Mouse (Mus musculus): ENCODE measurements around the gene Fgfr2. TPM values are rescaled to one million over a fixed set of nuclear protein-coding genes. Genes with fewer than 3 reads are reported as not detected.

The Fgfr2 gene
- polyA plus RNA-seq, 1 experiment: 0.17 TPM

DNA sequence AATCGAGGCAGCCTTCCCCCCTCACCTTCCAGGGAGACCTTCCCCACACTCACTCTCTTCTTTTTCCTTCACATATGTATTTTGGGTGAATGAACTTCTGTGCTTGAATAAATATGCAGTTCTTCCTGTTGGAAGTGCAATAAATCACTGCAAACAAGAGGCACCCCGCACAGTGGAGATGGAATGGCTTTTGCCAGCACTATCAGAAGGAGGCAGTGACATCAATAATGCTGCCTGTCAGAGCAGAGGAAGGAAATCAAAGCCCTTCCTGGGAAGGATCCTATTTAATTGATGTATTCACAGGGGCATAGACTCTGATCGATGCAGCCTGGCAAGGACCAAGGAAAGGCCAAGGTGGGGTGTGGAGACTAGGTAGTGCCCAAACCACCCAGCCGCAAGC lies 580.7 kb downstream of the Fgfr2 start:
- TF ChIP-seq USF1 (IDR thresholded peaks at IDR 0.05; ENCODE audit: low read depth): no peak
- no peak for TF ChIP-seq CEBPB (IDR thresholded peaks at IDR 0.05; ENCODE audit: insufficient read depth, poor library complexity, severe bottlenecking)
- TF ChIP-seq SRF (IDR thresholded peaks at IDR 0.05; ENCODE audit: control insufficient read depth, insufficient read length, low read depth): no peak
- TF ChIP-seq MYOD1 (IDR thresholded peaks at IDR 0.05; ENCODE audit: control insufficient read depth in 1 of 3, insufficient read length in 2 of 3, low read depth in 2 of 3): no peak
- no peak for TF ChIP-seq E2F4 (IDR thresholded peaks at IDR 0.05; ENCODE audit: insufficient read depth)
- no peak for TF ChIP-seq TCF3 (IDR thresholded peaks at IDR 0.05; ENCODE audit: insufficient read length, low read depth)
- TF ChIP-seq MAX (IDR thresholded peaks at IDR 0.05; ENCODE audit: low read depth): no peak
- TF ChIP-seq REST (IDR thresholded peaks at IDR 0.05; ENCODE audit: insufficient read depth, insufficient read length): no peak
- no peak for TF ChIP-seq POLR2A (IDR thresholded peaks at IDR 0.05; ENCODE audit: insufficient read length, low read depth)
- TF ChIP-seq POLR2AphosphoS2 (IDR thresholded peaks at IDR 0.05; ENCODE audit: insufficient read length, low read depth): no peak
- Histone ChIP-seq H3K4me3 (no peak overlapping the region), H3K79me2 (ENCODE audit: control insufficient read depth, insufficient read depth) (no peaks in the 10 kb centered on the region)

GRCm38 (mm10) chr7:132541566-132541965 lies 581.6 kb downstream of the Fgfr2 start:
- TF ChIP-seq CEBPB (IDR thresholded peaks at IDR 0.05; ENCODE audit: insufficient read depth, poor library complexity, severe bottlenecking): no peak
- H3K4me2 ChIP-seq (ENCODE audit: low read depth): no peak overlapping the region
- no peak overlapping the region for H3ac ChIP-seq (ENCODE audit: control insufficient read depth, insufficient read length)
- H3K36me3 ChIP-seq (ENCODE audit: control insufficient read depth, insufficient read depth): no peaks in the 10 kb centered on the region
- H3K79me2 ChIP-seq (ENCODE audit: control insufficient read depth, insufficient read depth): no peaks in the 10 kb centered on the region
- H3K27me3 ChIP-seq (ENCODE audit: control insufficient read depth, insufficient read depth, insufficient read length): peaks cover 37% of the 10 kb centered on the region
- no peak overlapping the region for H3K4me3 ChIP-seq

More for the DNA sequence above, 580.7 kb downstream of the Fgfr2 start:
- H3K4me2 ChIP-seq (ENCODE audit: low read depth): no peak overlapping the region
- no peaks in the 10 kb centered on the region for H3K36me3 ChIP-seq (ENCODE audit: control insufficient read depth, insufficient read depth)
- peaks cover 38% of the 10 kb centered on the region for H3K27me3 ChIP-seq (ENCODE audit: control insufficient read depth, insufficient read depth, insufficient read length)
- H3ac ChIP-seq (ENCODE audit: control insufficient read depth, insufficient read length): no peak overlapping the region

- Histone ChIP-seq H3K4me2 (ENCODE audit: low read depth) (no peak overlapping the region), H3K4me3 (no peak overlapping the region), H3ac (ENCODE audit: control insufficient read depth, insufficient read length) (no peak overlapping the region), H3K27me3 (ENCODE audit: control insufficient read depth, insufficient read depth, insufficient read length) (peaks cover 27% of the 10 kb centered on the region), H3K79me2 (ENCODE audit: control insufficient read depth, insufficient read depth) (no peaks in the 10 kb centered on the region), H3K36me3 (ENCODE audit: control insufficient read depth, insufficient read depth) (no peaks in the 10 kb centered on the region)
- no peak for TF ChIP-seq MAX (IDR thresholded peaks at IDR 0.05; ENCODE audit: low read depth)
- TF ChIP-seq TCF3 (IDR thresholded peaks at IDR 0.05; ENCODE audit: insufficient read length, low read depth): no peak
- TF ChIP-seq SRF (IDR thresholded peaks at IDR 0.05; ENCODE audit: control insufficient read depth, insufficient read length, low read depth): no peak
- TF ChIP-seq MYOD1 (IDR thresholded peaks at IDR 0.05; ENCODE audit: control insufficient read depth in 1 of 3, insufficient read length in 2 of 3, low read depth in 2 of 3): no peak
- TF ChIP-seq TCF12 (IDR thresholded peaks at IDR 0.05; ENCODE audit: insufficient read depth, poor library complexity, severe bottlenecking): no peak
- TF ChIP-seq POLR2A (IDR thresholded peaks at IDR 0.05; ENCODE audit: insufficient read length, low read depth): no peak
- TF ChIP-seq CEBPB (IDR thresholded peaks at IDR 0.05; ENCODE audit: insufficient read depth, poor library complexity, severe bottlenecking): no peak
- TF ChIP-seq REST (IDR thresholded peaks at IDR 0.05; ENCODE audit: insufficient read depth, insufficient read length): no peak
- no peak for TF ChIP-seq POLR2AphosphoS2 (IDR thresholded peaks at IDR 0.05; ENCODE audit: insufficient read length, low read depth)
- TF ChIP-seq USF1 (IDR thresholded peaks at IDR 0.05; ENCODE audit: low read depth): no peak
- TF ChIP-seq MYOG (IDR thresholded peaks at IDR 0.05; ENCODE audit: control insufficient read depth in 1 of 3, insufficient read depth in 1 of 3, insufficient read length in 2 of 3, low read depth in 2 of 3): no peak
- no peak for TF ChIP-seq E2F4 (IDR thresholded peaks at IDR 0.05; ENCODE audit: insufficient read depth)
Observed at GRCm38 (mm10) chr7:132540597-132540996, 582.6 kb downstream of the Fgfr2 start.

DNA sequence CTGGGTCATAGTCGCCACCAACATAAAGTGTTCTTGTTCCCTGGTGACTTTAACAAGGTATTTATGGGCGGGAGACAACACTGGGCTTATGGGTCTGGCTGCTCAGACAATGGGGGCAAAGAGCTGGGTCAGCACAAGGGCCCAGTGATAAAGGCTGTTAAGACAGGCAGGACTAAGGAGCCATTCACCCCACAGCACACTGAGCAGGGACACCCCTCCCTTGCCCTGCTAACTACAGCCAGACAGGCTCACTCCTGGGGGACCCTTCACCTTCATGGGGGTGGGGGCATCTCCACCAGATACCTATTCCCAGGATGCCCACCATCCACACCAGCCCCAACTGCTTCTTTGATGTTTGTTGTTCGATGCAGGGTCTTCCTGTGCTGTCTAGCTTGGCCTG lies 593.9 kb downstream of the Fgfr2 start:
- peaks cover 51% of the 10 kb centered on the region for H3K27me3 ChIP-seq (ENCODE audit: control insufficient read depth, insufficient read depth, insufficient read length)
- no peak for TF ChIP-seq E2F4 (IDR thresholded peaks at IDR 0.05; ENCODE audit: insufficient read depth)
- no peak for TF ChIP-seq SRF (IDR thresholded peaks at IDR 0.05; ENCODE audit: control insufficient read depth, insufficient read length, low read depth)
- no peak for TF ChIP-seq MYOG (IDR thresholded peaks at IDR 0.05; ENCODE audit: control insufficient read depth in 1 of 3, insufficient read depth in 1 of 3, insufficient read length in 2 of 3, low read depth in 2 of 3)
- TF ChIP-seq POLR2A (IDR thresholded peaks at IDR 0.05; ENCODE audit: insufficient read length, low read depth): no peak
- no peak for TF ChIP-seq TCF3 (IDR thresholded peaks at IDR 0.05; ENCODE audit: insufficient read length, low read depth)
- no peak for TF ChIP-seq MAX (IDR thresholded peaks at IDR 0.05; ENCODE audit: low read depth)
- TF ChIP-seq POLR2AphosphoS2 (IDR thresholded peaks at IDR 0.05; ENCODE audit: insufficient read length, low read depth): no peak
- no peak for TF ChIP-seq CEBPB (IDR thresholded peaks at IDR 0.05; ENCODE audit: insufficient read depth, poor library complexity, severe bottlenecking)
- TF ChIP-seq MYOD1 (IDR thresholded peaks at IDR 0.05; ENCODE audit: control insufficient read depth in 1 of 3, insufficient read length in 2 of 3, low read depth in 2 of 3): no peak
- no peak for TF ChIP-seq TCF12 (IDR thresholded peaks at IDR 0.05; ENCODE audit: insufficient read depth, poor library complexity, severe bottlenecking)
- TF ChIP-seq REST (IDR thresholded peaks at IDR 0.05; ENCODE audit: insufficient read depth, insufficient read length): no peak
- no peak for TF ChIP-seq USF1 (IDR thresholded peaks at IDR 0.05; ENCODE audit: low read depth)
- no peaks in the 10 kb centered on the region for H3K36me3 ChIP-seq (ENCODE audit: control insufficient read depth, insufficient read depth)
- H3K4me3 ChIP-seq: no peak overlapping the region
- H3K4me2 ChIP-seq (ENCODE audit: low read depth): no peak overlapping the region
- H3ac ChIP-seq (ENCODE audit: control insufficient read depth, insufficient read length): no peak overlapping the region
- no peaks in the 10 kb centered on the region for H3K79me2 ChIP-seq (ENCODE audit: control insufficient read depth, insufficient read depth)

- Histone ChIP-seq H3K36me3 (ENCODE audit: control insufficient read depth, insufficient read depth) (no peaks in the 10 kb centered on the region), H3K27me3 (ENCODE audit: control insufficient read depth, insufficient read depth, insufficient read length) (peaks cover 4% of the 10 kb centered on the region), H3K4me2 (ENCODE audit: low read depth) (no peak overlapping the region), H3ac (ENCODE audit: control insufficient read depth, insufficient read length) (no peak overlapping the region), H3K4me3 (no peak overlapping the region), H3K79me2 (ENCODE audit: control insufficient read depth, insufficient read depth) (no peaks in the 10 kb centered on the region)
- TF ChIP-seq MAX (IDR thresholded peaks at IDR 0.05; ENCODE audit: low read depth): no peak
Observed at GRCm38 (mm10) chr7:132513419-132513982, 609.6 kb downstream of the Fgfr2 start.
